Mouse (Mus musculus) lung, postnatal 0 days (tissue): ENCODE measurements around the gene Abhd10. TPM values are rescaled to one million over a fixed set of nuclear protein-coding genes. Genes with fewer than 3 reads are reported as not detected.

Experiments used
- ATAC-seq: fragments of 200-750 bp; cut with Nextera tagmentation; 2 replicates; pipeline ENCODE4 v1.8.0; 2017; ENCODE audit warnings: moderate library complexity
- DNase-seq: peaks from one replicate; pipeline ENCODE4 v3.0.0-alpha.2; 2016; ENCODE audit warnings: low spot score
- H3K27ac ChIP-seq: fragments of 300-500 bp; sonication (generic); 2 replicates; pipeline ENCODE4 v1.5.1; 2014; ENCODE audit warnings: antibody characterized with exemption, mild to moderate bottlenecking, low read length, mixed read lengths
- H3K27me3 ChIP-seq: fragments of 300-500 bp; sonication (generic); replicated peaks from 2 replicates; pipeline ENCODE4 v1.6.1; 2014; ENCODE audit warnings: low read length, mixed read lengths; ENCODE audit not compliant: insufficient read depth
- H3K36me3 ChIP-seq: fragments of 300-500 bp; sonication (generic); 2 replicates; pipeline ENCODE4 v1.6.1; 2014; ENCODE audit warnings: low read length, mixed read lengths; ENCODE audit not compliant: insufficient read depth
- H3K4me1 ChIP-seq: fragments of 300-500 bp; sonication (generic); 2 replicates; pipeline ENCODE4 v1.6.1; 2014; ENCODE audit warnings: antibody characterized with exemption, low read depth, low read length, mixed read lengths; ENCODE audit not compliant: insufficient read depth
- H3K4me2 ChIP-seq: fragments of 300-500 bp; sonication (generic); replicated peaks from 2 replicates; pipeline ENCODE4 v1.6.1; 2014; ENCODE audit warnings: low read depth, mild to moderate bottlenecking, low read length, moderate library complexity, mixed read lengths
- H3K4me3 ChIP-seq: fragments of 300-500 bp; sonication (generic); 2 replicates; pipeline ENCODE4 v1.5.1; 2014; ENCODE audit warnings: low read depth, low read length
- H3K9ac ChIP-seq: fragments of 300-500 bp; sonication (generic); replicated peaks from 2 replicates; pipeline ENCODE4 v1.6.1; 2014; ENCODE audit warnings: low read depth, mild to moderate bottlenecking
- H3K9me3 ChIP-seq: fragments of 300-500 bp; sonication (generic); 2 replicates; pipeline ENCODE4 v1.6.1; 2016; ENCODE audit warnings: low read length, mixed read lengths
- CTCF ChIP-seq: IDR thresholded peaks from 2 replicates; pipeline ENCODE4 v1.5.1; 2016; ENCODE audit warnings: antibody characterized with exemption, mild to moderate bottlenecking
- EP300 ChIP-seq: IDR thresholded peaks from 2 replicates; pipeline ENCODE4 v1.6.1; 2016; ENCODE audit warnings: antibody characterized with exemption, mild to moderate bottlenecking, control low read depth
- WGBS: fragments of 180-500 bp; shearing (Covaris S2); extraction: QIAGEN DNeasy Blood & Tissue Kit; methylation state at CpG from one replicate; pipeline ENCODE4 v1.1.7; 2014; 5-methylcytosine and 5-hydroxymethylcytosine counted together
- polyA plus RNA-seq: library from polyadenylated mRNA; unstranded; fragments of >200 nt; fragmentation: Nextera tagmentation; extraction: Ambion mirVana; gene quantifications from 2 replicates; pipeline ENCODE4 v1.2.1, GENCODE M21; 2015

Abhd10 gene
- polyA plus RNA-seq, 1 experiment from 2014 or later = 21.7 TPM

GRCm38 (mm10) chr16:45722460-45722951, 20.2 kb downstream of the Abhd10 start:
- Histone ChIP-seq H3K9ac (no peak overlapping the region), H3K9me3 (no peaks in the 10 kb centered on the region), H3K36me3 (no peaks in the 10 kb centered on the region), H3K4me3 (no peak overlapping the region), H3K27me3 (no peaks in the 10 kb centered on the region), H3K4me1 (no peaks in the 10 kb centered on the region; the same call in 1 of the 2 replicates), H3K27ac (no peak overlapping the region), H3K4me2 (no peak overlapping the region)
- DNase-seq = no peak
- WGBS = 60% methylated on average over 3 of the region's 3 CpGs
- TF ChIP-seq EP300 (no peak), CTCF (no peak)
- ATAC-seq = no peak

GRCm38 (mm10) chr16:45720022-45720630, 22.6 kb downstream of the Abhd10 start:
- DNase-seq (no peak), ATAC-seq (no peak)
- TF ChIP-seq CTCF (no peak), EP300 (no peak)
- Histone ChIP-seq H3K9ac (no peak overlapping the region), H3K27ac (no peak overlapping the region), H3K9me3 (no peaks in the 10 kb centered on the region), H3K4me2 (no peak overlapping the region), H3K4me1 (no peaks in the 10 kb centered on the region; the same call in 1 of the 2 replicates), H3K27me3 (no peaks in the 10 kb centered on the region), H3K4me3 (no peak overlapping the region), H3K36me3 (no peaks in the 10 kb centered on the region)
- 86% methylated on average over 10 of the region's 10 CpGs for WGBS

- no peak for DNase-seq
- H3K27ac ChIP-seq = no peak overlapping the region
- 78% methylated on average over 4 of the region's 4 CpGs for WGBS
Measured at GRCm38 (mm10) chr16:45718296-45718695, 24.5 kb downstream of the Abhd10 start.

GRCm38 (mm10) chr16:45714489-45715150, 28.1 kb downstream of the Abhd10 start:
- 67% methylated on average over 5 of the region's 5 CpGs for whole genome bisulfite sequencing
- Histone ChIP-seq H3K4me1 (no peaks in the 10 kb centered on the region), H3K9ac (no peak overlapping the region), H3K36me3 (no peaks in the 10 kb centered on the region), H3K27ac (no peak overlapping the region), H3K27me3 (no peaks in the 10 kb centered on the region), H3K9me3 (no peaks in the 10 kb centered on the region), H3K4me3 (no peak overlapping the region), H3K4me2 (no peak overlapping the region)
- DNase-seq (no peak), ATAC-seq (no peak)
- no peak for TF ChIP-seq CTCF
- no peak for TF ChIP-seq EP300

More at GRCm38 (mm10) chr16:45718296-45718695, 24.5 kb downstream of the Abhd10 start:
- H3K4me1 ChIP-seq = no peaks in the 10 kb centered on the region
- H3K9me3 ChIP-seq = no peaks in the 10 kb centered on the region
- ATAC-seq = no peak
- no peaks in the 10 kb centered on the region for H3K36me3 ChIP-seq
- H3K4me2 ChIP-seq = no peak overlapping the region
- no peak for TF ChIP-seq EP300
- no peak for TF ChIP-seq CTCF
- H3K27me3 ChIP-seq = no peaks in the 10 kb centered on the region
- H3K9ac ChIP-seq = no peak overlapping the region
- H3K4me3 ChIP-seq = no peak overlapping the region

GRCm38 (mm10) chr16:45713878-45714277, 28.9 kb downstream of the Abhd10 start:
- no peak overlapping the region for H3K27ac ChIP-seq
- H3K4me2 ChIP-seq = no peak overlapping the region
- no peaks in the 10 kb centered on the region for H3K9me3 ChIP-seq
- TF ChIP-seq CTCF = no peak
- no peak for TF ChIP-seq EP300
- H3K9ac ChIP-seq = no peak overlapping the region
- H3K4me3 ChIP-seq = no peak overlapping the region
- DNase-seq = no peak
- H3K36me3 ChIP-seq = no peaks in the 10 kb centered on the region
- no peak for ATAC-seq
- no peaks in the 10 kb centered on the region for H3K27me3 ChIP-seq
- 74% methylated on average over 1 of the region's 1 CpGs for WGBS
- H3K4me1 ChIP-seq = no peaks in the 10 kb centered on the region

DNA sequence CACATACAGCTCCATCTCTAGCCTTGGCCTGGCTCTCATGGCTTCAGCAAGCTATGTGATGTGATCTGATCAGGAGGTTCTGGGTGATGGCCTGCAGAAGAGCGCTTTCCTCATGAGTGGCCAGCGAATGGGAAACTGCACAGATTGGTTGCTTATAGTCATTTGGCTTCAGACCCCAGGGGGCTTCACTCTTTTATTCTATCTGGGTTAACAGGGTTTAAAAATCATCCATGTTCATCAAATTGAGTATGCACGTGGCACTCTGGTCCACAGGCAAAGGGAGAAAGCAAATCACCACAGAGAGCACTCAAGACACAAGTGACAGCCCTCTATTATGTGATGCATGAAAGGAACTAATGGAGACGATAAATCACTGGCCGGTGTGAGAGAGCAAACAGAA, 29.5 kb downstream of the Abhd10 start:
- Histone ChIP-seq H3K27ac (no peak overlapping the region), H3K36me3 (no peaks in the 10 kb centered on the region), H3K9ac (no peak overlapping the region), H3K27me3 (no peaks in the 10 kb centered on the region), H3K4me1 (no peaks in the 10 kb centered on the region), H3K4me2 (no peak overlapping the region), H3K9me3 (no peaks in the 10 kb centered on the region), H3K4me3 (no peak overlapping the region)
- WGBS = 76% methylated on average over 5 of the region's 5 CpGs
- ATAC-seq = no peak
- TF ChIP-seq CTCF = no peak
- TF ChIP-seq EP300 = no peak
- no peak for DNase-seq
